Mouse (Mus musculus): ENCODE results near the gene Fkbp8. TPM values are rescaled to one million over a fixed set of nuclear protein-coding genes. Genes with fewer than 3 reads are reported as not detected.

Fkbp8 gene
- polyA plus RNA-seq, 1 experiment: 640 TPM

DNA sequence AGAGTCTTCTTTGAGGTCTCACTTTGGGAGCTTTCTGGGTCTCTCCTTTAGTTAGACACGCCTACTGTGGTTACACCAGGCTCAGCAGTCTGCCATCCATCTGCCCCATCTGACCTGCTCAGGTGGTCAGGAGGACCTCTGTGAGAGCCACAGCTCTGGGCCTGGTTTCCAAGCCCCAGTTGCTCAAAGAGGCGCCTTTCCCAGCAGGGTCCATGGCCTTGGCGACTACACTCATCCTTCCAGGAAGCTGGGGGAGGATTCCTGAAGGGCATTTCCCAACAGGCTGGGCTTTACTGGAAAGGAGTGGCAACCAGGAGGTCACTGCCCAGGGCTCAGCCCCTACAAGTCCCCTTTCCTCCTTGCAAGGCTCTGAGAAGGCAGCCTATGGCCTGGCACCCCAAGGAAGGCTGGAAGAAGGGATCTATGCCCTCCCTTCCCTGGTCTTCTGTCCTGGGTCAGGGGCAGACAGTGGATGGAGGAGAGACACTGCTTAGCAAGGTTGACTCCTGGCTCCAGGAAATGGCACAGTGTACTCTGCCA lies 37.2 kb downstream of the Fkbp8 start:
- Histone ChIP-seq H3K27ac (ENCODE audit: control insufficient read depth, insufficient read depth, low read length) (peak overlapping the region; percentile 78), H3K4me1 (replicated peaks; ENCODE audit: control insufficient read depth, insufficient read depth, low read length) (peaks cover 54% of the 10 kb centered on the region), H3K36me3 (ENCODE audit: control insufficient read depth, insufficient read depth, low read length) (no peaks in the 10 kb centered on the region), H3K4me3 (ENCODE audit: control insufficient read depth, insufficient read depth, low read length) (no peak overlapping the region), H3K27me3 (ENCODE audit: control insufficient read depth, insufficient read depth, low read length) (no peaks in the 10 kb centered on the region)
- TF ChIP-seq POLR2A (IDR thresholded peaks at IDR 0.05; ENCODE audit: control insufficient read depth, extremely low read depth, insufficient read depth, low read length, poor library complexity) (no peak), CTCF (IDR thresholded peaks at IDR 0.05; ENCODE audit: borderline replicate concordance, control insufficient read depth, extremely low read depth, insufficient read depth, low read length, poor library complexity) (no peak)
- WGBS: 40% methylated on average over 3 of the region's 3 CpGs
- DNase-seq: no peak

DNA sequence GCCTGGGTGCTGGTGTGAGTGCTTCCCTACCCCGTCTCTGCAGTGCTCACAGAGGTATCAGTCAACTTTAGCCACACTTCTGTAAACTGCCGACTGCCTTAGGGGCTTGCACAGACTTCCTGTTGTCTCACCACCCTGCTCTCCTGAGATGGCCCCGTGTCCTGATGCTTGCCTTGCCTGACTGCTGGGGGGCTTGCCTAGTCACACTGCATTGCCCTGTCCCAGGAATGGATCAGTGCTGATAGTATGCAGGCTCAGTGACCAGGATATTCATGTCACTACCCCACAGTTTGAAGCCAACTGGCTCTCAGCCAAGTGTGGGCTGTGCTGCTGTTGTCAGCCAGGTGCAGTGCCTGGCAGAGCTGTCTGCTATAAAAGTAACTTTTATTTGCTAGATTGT lies 38.0 kb downstream of the Fkbp8 start:
- Histone ChIP-seq H3K36me3 (ENCODE audit: control insufficient read depth, insufficient read depth, low read length) (no peaks in the 10 kb centered on the region), H3K27me3 (ENCODE audit: control insufficient read depth, insufficient read depth, low read length) (no peaks in the 10 kb centered on the region), H3K4me3 (ENCODE audit: control insufficient read depth, insufficient read depth, low read length) (no peak overlapping the region), H3K27ac (ENCODE audit: control insufficient read depth, insufficient read depth, low read length) (peak overlapping the region; percentile 78), H3K4me1 (replicated peaks; ENCODE audit: control insufficient read depth, insufficient read depth, low read length) (peaks cover 46% of the 10 kb centered on the region)
- DNase-seq: peak; percentile 39
- TF ChIP-seq CTCF (IDR thresholded peaks at IDR 0.05; ENCODE audit: borderline replicate concordance, control insufficient read depth, extremely low read depth, insufficient read depth, low read length, poor library complexity) (0 out of 2 replicates have a peak, but pooled peaks have one; percentile 25), POLR2A (IDR thresholded peaks at IDR 0.05; ENCODE audit: control insufficient read depth, extremely low read depth, insufficient read depth, low read length, poor library complexity) (no peak)
- under 1% methylated on average over 3 of the region's 3 CpGs for WGBS

DNA sequence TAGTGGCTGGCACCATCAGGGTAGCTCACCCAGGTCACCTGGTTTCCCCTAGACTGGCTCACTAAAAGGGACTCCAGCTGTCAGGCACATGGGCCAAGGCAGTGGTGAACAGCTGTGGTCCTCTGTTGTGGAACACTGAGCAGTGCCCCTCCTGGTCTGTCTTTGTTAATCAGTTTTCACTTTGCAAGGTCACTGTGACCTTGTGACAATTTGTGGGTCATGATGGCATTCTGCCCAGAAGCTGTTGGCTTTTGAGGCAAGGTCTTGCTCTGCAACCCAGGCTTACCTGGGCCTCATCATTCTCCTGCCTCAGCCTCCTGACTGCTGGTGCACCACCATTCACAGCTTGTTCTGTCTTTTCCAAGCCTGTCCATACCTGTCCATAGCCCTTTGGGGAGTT lies 42.8 kb downstream of the Fkbp8 start:
- H3K36me3 ChIP-seq (ENCODE audit: control insufficient read depth, insufficient read depth, low read length): peaks cover 6% of the 10 kb centered on the region; the same call in 1 of the 2 replicates
- H3K4me3 ChIP-seq (ENCODE audit: control insufficient read depth, insufficient read depth, low read length): no peak overlapping the region
- no peak overlapping the region for H3K27ac ChIP-seq (ENCODE audit: control insufficient read depth, insufficient read depth, low read length)
- H3K4me1 ChIP-seq (replicated peaks; ENCODE audit: control insufficient read depth, insufficient read depth, low read length): peaks cover 11% of the 10 kb centered on the region
- H3K27me3 ChIP-seq (ENCODE audit: control insufficient read depth, insufficient read depth, low read length): no peaks in the 10 kb centered on the region
- no peak for DNase-seq
- TF ChIP-seq CTCF (IDR thresholded peaks at IDR 0.05; ENCODE audit: borderline replicate concordance, control insufficient read depth, extremely low read depth, insufficient read depth, low read length, poor library complexity) (no peak), POLR2A (IDR thresholded peaks at IDR 0.05; ENCODE audit: control insufficient read depth, extremely low read depth, insufficient read depth, low read length, poor library complexity) (no peak)

DNA sequence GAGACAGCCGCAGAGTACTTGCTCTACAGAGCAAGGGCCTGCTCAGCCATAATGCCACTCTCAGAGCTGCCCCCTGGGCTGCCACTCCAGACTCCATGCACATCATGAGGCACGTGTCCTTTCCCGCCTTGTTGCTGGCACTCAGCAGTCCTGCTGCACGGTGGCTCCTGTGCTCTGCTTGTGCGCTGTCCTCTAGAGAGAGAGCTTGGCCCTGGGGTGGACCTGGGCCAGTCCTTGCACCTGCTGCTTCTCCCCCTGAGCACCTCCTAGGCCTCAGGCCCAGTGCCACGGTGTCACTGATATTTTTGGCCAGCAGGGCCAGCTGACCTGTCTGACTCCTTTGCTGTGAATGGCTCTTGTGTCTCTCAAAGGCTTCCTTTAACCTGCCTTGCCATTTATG lies 43.5 kb downstream of the Fkbp8 start:
- Histone ChIP-seq H3K36me3 (ENCODE audit: control insufficient read depth, insufficient read depth, low read length) (peaks cover 6% of the 10 kb centered on the region; the same call in 1 of the 2 replicates), H3K27me3 (ENCODE audit: control insufficient read depth, insufficient read depth, low read length) (no peaks in the 10 kb centered on the region), H3K27ac (ENCODE audit: control insufficient read depth, insufficient read depth, low read length) (no peak overlapping the region), H3K4me3 (ENCODE audit: control insufficient read depth, insufficient read depth, low read length) (no peak overlapping the region), H3K4me1 (replicated peaks; ENCODE audit: control insufficient read depth, insufficient read depth, low read length) (peaks cover 7% of the 10 kb centered on the region)
- 91% methylated on average over 6 of the region's 6 CpGs for WGBS
- no peak for TF ChIP-seq CTCF (IDR thresholded peaks at IDR 0.05; ENCODE audit: borderline replicate concordance, control insufficient read depth, extremely low read depth, insufficient read depth, low read length, poor library complexity)
- TF ChIP-seq POLR2A (IDR thresholded peaks at IDR 0.05; ENCODE audit: control insufficient read depth, extremely low read depth, insufficient read depth, low read length, poor library complexity): no peak
- DNase-seq: no peak

DNA sequence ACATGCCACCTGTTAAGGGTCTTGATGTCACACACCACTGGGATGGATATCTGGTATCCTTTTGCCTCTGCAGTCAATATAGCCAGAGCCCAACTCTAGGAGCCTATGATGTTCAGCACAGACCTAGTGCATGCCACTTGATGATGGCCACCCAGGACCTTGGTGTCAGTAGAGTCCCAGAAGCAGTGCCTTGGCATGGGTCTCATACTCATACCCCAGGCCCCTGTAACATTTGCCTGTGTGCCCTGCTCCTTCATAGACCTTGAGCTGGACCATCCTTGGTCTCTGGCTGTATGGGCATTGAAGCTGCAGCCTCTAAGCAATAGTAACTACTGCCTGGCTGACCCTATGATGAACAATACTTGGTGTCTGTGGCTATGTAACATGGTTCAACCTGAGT lies 46.8 kb downstream of the Fkbp8 start:
- Histone ChIP-seq H3K4me3 (ENCODE audit: control insufficient read depth, insufficient read depth, low read length) (no peak overlapping the region), H3K27me3 (ENCODE audit: control insufficient read depth, insufficient read depth, low read length) (no peaks in the 10 kb centered on the region), H3K36me3 (ENCODE audit: control insufficient read depth, insufficient read depth, low read length) (peaks cover 6% of the 10 kb centered on the region; the same call in 1 of the 2 replicates), H3K4me1 (replicated peaks; ENCODE audit: control insufficient read depth, insufficient read depth, low read length) (no peaks in the 10 kb centered on the region), H3K27ac (ENCODE audit: control insufficient read depth, insufficient read depth, low read length) (no peak overlapping the region)
- no peak for DNase-seq
- TF ChIP-seq CTCF (IDR thresholded peaks at IDR 0.05; ENCODE audit: borderline replicate concordance, control insufficient read depth, extremely low read depth, insufficient read depth, low read length, poor library complexity) (no peak), POLR2A (IDR thresholded peaks at IDR 0.05; ENCODE audit: control insufficient read depth, extremely low read depth, insufficient read depth, low read length, poor library complexity) (no peak)

DNA sequence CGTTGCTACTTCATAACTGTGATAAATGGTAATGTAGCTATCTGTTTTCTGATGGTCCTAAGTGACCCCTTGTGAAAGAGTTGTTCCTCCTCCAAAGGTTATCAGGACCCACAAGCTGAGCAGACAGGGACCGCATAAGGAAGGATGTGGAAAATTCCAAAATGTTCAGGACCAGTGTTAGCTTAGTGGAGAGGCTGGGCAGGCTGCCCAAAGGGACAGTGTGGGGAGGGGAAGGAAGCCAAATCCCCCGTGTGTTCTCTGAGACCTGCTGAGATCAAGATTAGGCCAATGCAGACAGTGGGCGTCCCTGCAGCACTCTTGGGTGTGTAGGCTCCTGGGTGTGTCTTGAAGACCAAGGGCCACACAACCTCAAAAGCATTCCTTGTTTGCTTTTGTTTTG lies 47.4 kb downstream of the Fkbp8 start:
- H3K27me3 ChIP-seq (ENCODE audit: control insufficient read depth, insufficient read depth, low read length): no peaks in the 10 kb centered on the region
- H3K4me3 ChIP-seq (ENCODE audit: control insufficient read depth, insufficient read depth, low read length): no peak overlapping the region
- H3K27ac ChIP-seq (ENCODE audit: control insufficient read depth, insufficient read depth, low read length): no peak overlapping the region
- no peak for TF ChIP-seq CTCF (IDR thresholded peaks at IDR 0.05; ENCODE audit: borderline replicate concordance, control insufficient read depth, extremely low read depth, insufficient read depth, low read length, poor library complexity)
- no peak for TF ChIP-seq POLR2A (IDR thresholded peaks at IDR 0.05; ENCODE audit: control insufficient read depth, extremely low read depth, insufficient read depth, low read length, poor library complexity)
- 79% methylated on average over 4 of the region's 4 CpGs for WGBS
- H3K4me1 ChIP-seq (replicated peaks; ENCODE audit: control insufficient read depth, insufficient read depth, low read length): no peaks in the 10 kb centered on the region
- DNase-seq: no peak
- H3K36me3 ChIP-seq (ENCODE audit: control insufficient read depth, insufficient read depth, low read length): peaks cover 6% of the 10 kb centered on the region; the same call in 1 of the 2 replicates

DNA sequence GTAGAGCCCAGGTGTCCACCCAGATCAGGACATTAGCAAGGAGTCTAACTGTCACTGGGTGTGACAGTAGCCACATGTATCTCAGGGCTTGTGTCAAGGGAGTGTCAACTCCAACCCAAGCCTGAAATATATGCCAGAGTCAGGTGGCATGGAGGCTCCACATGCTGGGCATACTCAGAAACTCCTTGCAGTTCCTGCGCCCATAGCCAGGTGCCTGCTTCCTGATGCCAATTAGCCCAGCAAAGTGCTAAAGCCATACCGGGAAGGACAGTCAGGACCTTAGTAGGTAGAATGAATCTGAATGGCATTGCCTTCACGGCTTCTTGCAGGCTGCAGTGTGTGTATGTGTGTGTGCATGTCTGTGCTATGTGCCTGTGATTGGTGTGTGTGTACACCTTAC lies 49.7 kb downstream of the Fkbp8 start:
- Histone ChIP-seq H3K27ac (ENCODE audit: control insufficient read depth, insufficient read depth, low read length) (no peak overlapping the region), H3K27me3 (ENCODE audit: control insufficient read depth, insufficient read depth, low read length) (no peaks in the 10 kb centered on the region), H3K4me3 (ENCODE audit: control insufficient read depth, insufficient read depth, low read length) (no peak overlapping the region), H3K36me3 (ENCODE audit: control insufficient read depth, insufficient read depth, low read length) (peaks cover 26% of the 10 kb centered on the region), H3K4me1 (replicated peaks; ENCODE audit: control insufficient read depth, insufficient read depth, low read length) (no peaks in the 10 kb centered on the region)
- no peak for DNase-seq
- 98% methylated on average over 3 of the region's 3 CpGs for WGBS
- no peak for TF ChIP-seq POLR2A (IDR thresholded peaks at IDR 0.05; ENCODE audit: control insufficient read depth, extremely low read depth, insufficient read depth, low read length, poor library complexity)
- no peak for TF ChIP-seq CTCF (IDR thresholded peaks at IDR 0.05; ENCODE audit: borderline replicate concordance, control insufficient read depth, extremely low read depth, insufficient read depth, low read length, poor library complexity)

Measured in thymus, adult 2 months (tissue).